Mouse (Mus musculus): Measurements from ENCODE around the gene Plek. TPM values are rescaled to one million over a fixed set of nuclear protein-coding genes. Genes with fewer than 3 reads are reported as not detected.
"Not testable (repeated sequence)": the region's sequence is repeated elsewhere in the genome, so short reads cannot be mapped to it uniquely, and the experiment has no call there.

Gene Plek
- total RNA-seq, 2 experiments from 2014 or later: 0.84 to 0.99 TPM

- Histone ChIP-seq H3K4me3 (no peak overlapping the region), H3K27ac (no peak overlapping the region)
- intact Hi-C loops (cut with DNase I): no loop called here
- TF ChIP-seq CTCF (IDR thresholded peaks at IDR 0.05): no peak; the same call in 1 of the 2 replicates
- DNase-seq: no peak
Measured at GRCm38 (mm10) chr11:17012948-17013347, 39.2 kb downstream of the Plek start.

GRCm38 (mm10) chr11:17008498-17008941 is 43.7 kb downstream of the Plek start:
- H3K4me3 ChIP-seq: peak overlapping the region; percentile 33
- H3K27ac ChIP-seq: peak overlapping the region; percentile 35; the same call in 1 of the 2 replicates
- no peak for DNase-seq
- intact Hi-C loops (cut with DNase I): no loop called here
- TF ChIP-seq CTCF (IDR thresholded peaks at IDR 0.05): no peak

DNA sequence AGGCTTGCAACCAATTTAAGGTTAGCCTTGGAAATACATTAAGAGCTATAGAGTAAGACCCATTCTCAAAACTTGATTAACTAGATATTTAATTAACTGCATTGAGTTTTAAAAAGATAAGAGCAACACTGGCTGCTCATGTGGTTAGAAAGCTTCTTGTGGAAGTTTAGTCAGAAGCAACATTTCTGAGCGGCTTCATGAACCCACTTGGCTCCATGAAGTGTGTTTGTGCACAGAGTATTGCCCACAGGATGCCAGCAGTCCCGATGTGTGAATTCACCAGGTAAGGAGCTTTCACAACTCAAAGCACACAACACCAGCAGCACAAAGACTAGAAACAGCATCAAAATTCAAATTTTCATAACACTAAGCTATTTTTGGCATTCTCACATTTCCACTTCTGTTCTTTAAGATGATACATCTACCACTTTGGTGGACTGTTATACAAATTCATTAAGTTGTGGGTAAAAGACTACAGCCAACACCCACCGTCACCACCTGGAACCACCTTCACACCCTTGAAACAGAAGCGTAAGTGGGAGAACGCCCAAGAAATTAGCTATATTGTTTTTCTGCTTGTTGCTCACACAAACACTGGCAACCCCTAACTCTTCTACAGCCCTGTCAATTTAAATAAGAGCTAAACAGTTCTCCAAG is 44.5 kb downstream of the Plek start:
- TF ChIP-seq CTCF (IDR thresholded peaks at IDR 0.05): no peak
- H3K4me3 ChIP-seq: peak overlapping the region; percentile 33
- DNase-seq: no peak

DNA sequence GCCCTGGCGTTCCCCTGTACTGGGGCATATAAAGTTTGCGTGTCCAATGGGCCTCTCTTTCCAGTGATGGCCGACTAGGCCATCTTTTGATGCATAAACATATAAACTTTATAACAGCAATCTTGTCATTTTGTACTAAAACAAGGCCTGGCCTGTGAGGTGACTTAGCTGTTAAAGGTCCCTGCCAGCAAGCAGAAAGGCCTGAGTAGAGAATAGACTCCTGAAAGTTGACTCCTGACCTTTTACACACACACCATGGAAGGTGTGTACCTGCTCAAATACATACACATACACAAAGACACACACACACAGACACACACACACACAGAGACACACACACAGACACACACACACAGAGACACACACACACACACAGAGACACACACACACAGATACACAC is 45.7 kb downstream of the Plek start:
- H3K4me3 ChIP-seq; DNase-seq; intact Hi-C loops (cut with DNase I); H3K27ac ChIP-seq: not testable (repeated sequence)

More for the DNA sequence above, 44.5 kb downstream of the Plek start:
- intact Hi-C loops (cut with DNase I): no loop called here
- peak overlapping the region; percentile 35; the same call in 1 of the 2 replicates for H3K27ac ChIP-seq

DNA sequence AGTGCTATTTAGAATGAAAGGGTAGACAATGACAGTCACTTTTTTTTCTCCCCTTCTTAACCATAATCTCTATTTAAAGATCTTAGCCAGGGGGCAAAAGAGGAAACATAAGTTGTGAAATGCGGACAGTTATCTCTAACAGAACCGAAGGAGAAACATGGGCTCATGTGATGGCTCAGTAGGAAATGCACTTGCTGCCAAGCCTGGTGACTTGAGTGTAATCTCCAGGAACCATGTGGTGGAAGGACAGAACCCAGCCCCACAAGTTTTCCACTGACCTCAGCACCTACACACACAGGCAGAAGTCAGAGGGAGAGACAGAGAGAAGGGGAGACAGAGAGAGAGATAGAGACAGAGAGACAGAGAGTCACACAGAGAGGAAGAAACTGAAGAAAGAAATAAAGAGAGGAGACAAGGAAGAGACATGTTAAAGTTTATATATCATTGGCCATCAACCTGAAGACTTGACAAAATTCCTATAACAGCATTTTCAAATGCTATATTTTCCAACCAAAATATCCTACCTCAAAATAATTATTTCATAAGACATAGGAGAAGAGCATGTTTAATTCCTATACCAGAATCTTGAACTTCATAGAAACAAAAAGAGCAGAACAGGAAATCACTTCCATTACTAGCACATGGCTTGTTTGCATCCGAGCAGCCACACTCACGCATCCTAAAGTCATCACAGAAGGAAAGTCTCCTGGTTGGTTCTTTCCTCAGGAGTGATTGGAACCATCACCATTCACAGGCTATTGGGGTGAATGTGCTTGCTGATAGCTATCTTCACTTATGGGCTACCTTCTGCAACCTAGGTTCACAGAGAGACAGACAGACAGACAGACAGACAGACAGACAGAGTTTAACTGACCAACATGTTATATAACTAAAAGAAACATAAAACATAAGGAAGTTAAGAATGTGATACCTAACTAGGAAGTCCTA is 47.0 kb downstream of the Plek start:
- Histone ChIP-seq H3K27ac (no peak overlapping the region), H3K4me3 (no peak overlapping the region)
- TF ChIP-seq CTCF (IDR thresholded peaks at IDR 0.05): no peak
- intact Hi-C loops (cut with DNase I): no loop called here
- no peak for DNase-seq

- no peak for TF ChIP-seq CTCF (IDR thresholded peaks at IDR 0.05)
- no peak for DNase-seq
- intact Hi-C loops (cut with DNase I): no loop called here
Measured at GRCm38 (mm10) chr11:17003757-17004156, 48.4 kb downstream of the Plek start.

DNA sequence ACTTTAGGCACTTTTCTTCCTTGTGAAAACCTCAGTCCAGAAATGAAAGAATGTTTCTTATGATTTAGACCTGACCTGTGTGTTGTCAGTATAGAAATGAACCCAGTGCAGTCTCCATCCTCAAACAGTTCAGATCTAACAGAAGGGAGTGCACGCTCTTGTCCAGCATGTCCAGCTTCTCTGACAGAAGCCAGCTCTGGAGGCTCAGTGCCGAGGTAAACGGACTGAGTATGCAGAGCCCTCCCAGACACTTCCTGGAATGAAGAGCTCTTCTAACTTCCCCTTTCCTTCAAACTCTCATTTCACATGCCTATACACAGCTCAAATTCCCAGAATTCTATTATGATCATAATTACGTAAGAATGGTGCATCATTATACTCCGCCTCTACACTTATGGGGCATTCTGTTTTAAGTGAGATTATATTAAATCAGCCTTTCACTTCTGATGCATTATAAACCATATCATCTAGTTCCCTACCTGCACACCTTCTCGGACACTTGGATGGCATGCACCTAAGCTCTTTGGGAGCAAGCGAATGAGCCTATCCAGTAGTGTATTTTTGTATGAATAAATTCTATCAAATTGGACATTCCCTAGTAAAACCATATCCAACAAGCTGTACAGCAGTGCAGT is 49.3 kb downstream of the Plek start:
- H3K4me3 ChIP-seq: no peak overlapping the region
- H3K27ac ChIP-seq: no peak overlapping the region
- no peak for TF ChIP-seq CTCF (IDR thresholded peaks at IDR 0.05)
- no peak for DNase-seq
- intact Hi-C loops (cut with DNase I): no loop called here

More at GRCm38 (mm10) chr11:17003757-17004156, 48.4 kb downstream of the Plek start:
- no peak overlapping the region for H3K27ac ChIP-seq
- H3K4me3 ChIP-seq: no peak overlapping the region

- Histone ChIP-seq H3K4me3 (no peak overlapping the region), H3K27ac (no peak overlapping the region)
- TF ChIP-seq CTCF (IDR thresholded peaks at IDR 0.05): no peak
- DNase-seq: no peak
- intact Hi-C loops (cut with DNase I): no loop called here
Measured at GRCm38 (mm10) chr11:17000353-17001334, 51.5 kb downstream of the Plek start.

- no peak for DNase-seq
- H3K27ac ChIP-seq: no peak overlapping the region
- intact Hi-C loops (cut with DNase I): no loop called here
- no peak for TF ChIP-seq CTCF (IDR thresholded peaks at IDR 0.05)
- H3K4me3 ChIP-seq: no peak overlapping the region
Measured at GRCm38 (mm10) chr11:16999933-17000332, 52.2 kb downstream of the Plek start.

DNA sequence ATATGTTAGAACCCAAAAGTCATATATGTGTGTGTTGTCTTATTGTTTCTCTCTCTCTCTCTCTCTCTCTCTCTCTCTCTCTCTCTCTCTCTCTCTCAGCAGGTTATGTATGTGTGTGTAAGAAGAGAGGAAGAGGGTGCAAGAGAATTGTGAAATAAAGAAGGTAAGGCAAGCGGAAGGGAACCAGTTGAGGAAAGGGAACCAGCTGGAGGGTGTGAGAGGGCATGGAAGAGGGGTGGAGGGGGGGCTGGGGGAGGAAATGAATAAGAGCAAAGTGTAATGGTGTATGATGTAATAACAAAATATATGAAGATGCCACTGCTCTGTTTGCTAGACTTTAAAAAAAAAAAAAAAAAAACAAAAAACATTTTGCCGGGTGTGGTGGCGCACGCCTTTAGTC is 52.8 kb downstream of the Plek start:
- no peak for DNase-seq
- Histone ChIP-seq H3K4me3 (no peak overlapping the region), H3K27ac (no peak overlapping the region)
- TF ChIP-seq CTCF (IDR thresholded peaks at IDR 0.05): no peak
- intact Hi-C loops (cut with DNase I): no loop called here

DNA sequence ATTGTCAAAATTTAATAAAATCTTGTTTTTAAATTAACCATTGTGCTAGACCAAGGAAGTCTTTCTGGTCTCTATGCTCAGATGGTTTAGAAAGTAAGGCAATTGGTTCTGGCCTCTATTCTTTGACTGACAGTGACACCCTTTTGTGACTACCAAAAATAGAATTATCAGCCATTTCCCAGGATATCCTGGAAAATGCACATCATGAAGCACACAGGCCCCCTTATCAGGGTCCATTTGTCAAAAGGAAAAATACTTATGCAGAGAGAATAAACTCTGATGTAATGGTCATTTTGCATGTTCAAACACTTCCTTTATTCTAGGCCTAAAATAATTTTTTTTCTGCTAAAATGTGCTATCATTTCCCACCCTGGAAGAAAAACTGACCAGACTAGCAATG is 54.7 kb downstream of the Plek start:
- H3K27ac ChIP-seq: no peak overlapping the region
- H3K4me3 ChIP-seq: no peak overlapping the region
- TF ChIP-seq CTCF (IDR thresholded peaks at IDR 0.05): no peak
- intact Hi-C loops (cut with DNase I): no loop called here
- no peak for DNase-seq

DNA sequence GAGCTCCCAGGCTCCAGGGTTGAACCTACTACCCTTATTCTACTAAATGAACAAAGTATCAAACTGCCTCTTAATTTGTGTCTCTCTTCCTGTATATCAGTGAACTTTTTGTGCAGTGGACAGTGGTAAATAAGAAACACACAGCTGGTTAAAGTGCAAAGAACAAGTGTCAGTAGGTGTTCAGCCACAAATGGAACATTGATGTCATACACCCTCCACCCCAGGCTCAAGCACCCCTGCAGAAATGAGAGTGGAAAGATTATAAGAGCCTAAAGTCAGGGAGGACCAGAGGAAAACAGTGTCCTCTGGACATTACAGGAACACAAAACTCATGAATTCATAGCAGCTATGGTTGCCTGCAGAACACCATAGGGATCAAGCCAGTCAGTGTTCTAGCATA is 55.4 kb downstream of the Plek start:
- Histone ChIP-seq H3K4me3 (no peak overlapping the region), H3K27ac (no peak overlapping the region)
- no peak for TF ChIP-seq CTCF (IDR thresholded peaks at IDR 0.05)
- intact Hi-C loops (cut with DNase I): no loop called here
- no peak for DNase-seq

All from gastrocnemius, adult 2 months (tissue).